In genomic region chr6:52169499-52170165, GRCm38 (mm10) we compare ENCODE assay signal across 11 mouse cellular contexts. TPM values are rescaled to one million over a fixed set of nuclear protein-coding genes. Genes with fewer than 3 reads are reported as not detected.
DNase-seq lines count a peak whose midpoint lies in the region; ATAC-seq and TF ChIP-seq lines count a peak whose summit lies in the region.
"Had no signal": no experiment of that assay in that cellular context is flagged by ENCODE, and none has a peak within 500 bp of the region (broad histone marks: within the 10 kb centered on the region; RNA-seq: fewer than 3 reads in every experiment).

No protein-coding gene starts in this region.

- peaks cover 42% of the 10 kb centered on the region for H3K27me3 ChIP-seq in lung, embryonic 14.5 days (ENCODE audit: insufficient read depth, low read length)
- peaks cover 71% of the 10 kb centered on the region for H3K27me3 ChIP-seq in hindbrain, embryonic 12.5 days
- H3K27me3 ChIP-seq in limb, embryonic 13.5 days, result peaks cover 71% of the 10 kb centered on the region
- no peaks in the 10 kb centered on the region for H3K27me3 ChIP-seq in stomach, postnatal 0 days (ENCODE audit: control insufficient read depth, insufficient read depth, low read length)

- peak; percentile 70 for DNase-seq in lung, embryonic 14.5 days
- DNase-seq in lung, postnatal 36 days, result no peak
- DNase-seq in stomach, postnatal 0 days (ENCODE audit: low spot score), result no peak
- no peak for DNase-seq in gastrocnemius, postnatal 10 days
- DNase-seq in urinary bladder, postnatal 14 days (ENCODE audit: low spot score), result no peak
- DNase-seq: gastrocnemius, postnatal 25 days; thymus, postnatal 36 days had no signal

- peak overlapping the region; percentile 79 for H3K4me2 ChIP-seq in lung, embryonic 14.5 days
- H3K4me2 ChIP-seq in hindbrain, embryonic 12.5 days (replicated peaks), result peak overlapping the region; percentile 88
- peak overlapping the region; percentile 27; the same call in 1 of the 2 replicates for H3K4me2 ChIP-seq in limb, embryonic 13.5 days (replicated peaks)
- H3K4me2 ChIP-seq in stomach, postnatal 0 days (replicated peaks; ENCODE audit: low read depth), result peak overlapping the region; percentile 62

- peaks cover 17% of the 10 kb centered on the region for H3K4me1 ChIP-seq in lung, embryonic 14.5 days (ENCODE audit: insufficient read depth)
- H3K4me1 ChIP-seq in hindbrain, embryonic 12.5 days, result peaks cover 27% of the 10 kb centered on the region
- H3K4me1 ChIP-seq in limb, embryonic 13.5 days, result peaks cover 59% of the 10 kb centered on the region
- H3K4me1 ChIP-seq in stomach, postnatal 0 days (replicated peaks; ENCODE audit: control insufficient read depth, insufficient read depth), result peaks cover 4% of the 10 kb centered on the region; the same call in 1 of the 2 replicates

- H3K9ac ChIP-seq in lung, embryonic 14.5 days, result peak overlapping the region; percentile 91
- H3K9ac ChIP-seq in hindbrain, embryonic 12.5 days, result peak overlapping the region; percentile 97
- H3K9ac ChIP-seq in limb, embryonic 13.5 days, result no peak overlapping the region
- peak overlapping the region; percentile 66 for H3K9ac ChIP-seq in stomach, postnatal 0 days (ENCODE audit: low read length)

- 0 out of 2 replicates have a peak, but pooled peaks have one; percentile 0 for ATAC-seq in lung, embryonic 14.5 days (ENCODE audit: insufficient read depth)
- ATAC-seq in hindbrain, embryonic 12.5 days (ENCODE audit: low FRiP score), result no peak
- ATAC-seq in limb, embryonic 13.5 days (ENCODE audit: low FRiP score, low read depth), result no peak
- no peak for ATAC-seq in stomach, postnatal 0 days (ENCODE audit: low FRiP score, low TSS enrichment)

- 13% methylated on average over 16 of the region's 16 CpGs for WGBS in lung, embryonic 14.5 days
- WGBS in hindbrain, embryonic 12.5 days, result 6% methylated on average over 16 of the region's 16 CpGs
- 49% methylated on average over 16 of the region's 16 CpGs for WGBS in limb, embryonic 13.5 days
- WGBS in stomach, postnatal 0 days, result 30% methylated on average over 16 of the region's 16 CpGs

- peak overlapping the region; percentile 71 for H3K4me3 ChIP-seq in lung, embryonic 14.5 days (ENCODE audit: low read depth, low read length)
- peak overlapping the region; percentile 66 for H3K4me3 ChIP-seq in hindbrain, embryonic 12.5 days
- no peak overlapping the region for H3K4me3 ChIP-seq in limb, embryonic 13.5 days
- H3K4me3 ChIP-seq in stomach, postnatal 0 days (ENCODE audit: low read depth, low read length), result peak overlapping the region; percentile 65

- peak overlapping the region; percentile 98 for H3K27ac ChIP-seq in lung, embryonic 14.5 days (ENCODE audit: low read depth)
- H3K27ac ChIP-seq in hindbrain, embryonic 12.5 days, result peak overlapping the region; percentile 99
- H3K27ac ChIP-seq in limb, embryonic 13.5 days, result no peak overlapping the region
- peak overlapping the region; percentile 97 for H3K27ac ChIP-seq in stomach, postnatal 0 days (replicated peaks)

- H3K36me3 ChIP-seq in lung, embryonic 14.5 days (ENCODE audit: insufficient read depth), result peaks cover 10% of the 10 kb centered on the region
- no peaks in the 10 kb centered on the region for H3K36me3 ChIP-seq in hindbrain, embryonic 12.5 days
- peaks cover 18% of the 10 kb centered on the region for H3K36me3 ChIP-seq in limb, embryonic 13.5 days
- H3K36me3 ChIP-seq in stomach, postnatal 0 days (ENCODE audit: control insufficient read depth, insufficient read depth, low read length), result 0 out of 2 replicates have a peak, but pooled peaks cover 2% of the 10 kb centered on the region

- no peaks in the 10 kb centered on the region for H3K9me3 ChIP-seq in lung, embryonic 14.5 days (ENCODE audit: low read depth, low read length)
- no peaks in the 10 kb centered on the region for H3K9me3 ChIP-seq in hindbrain, embryonic 12.5 days (replicated peaks)
- H3K9me3 ChIP-seq in limb, embryonic 13.5 days, result no peaks in the 10 kb centered on the region
- H3K9me3 ChIP-seq in stomach, postnatal 0 days (ENCODE audit: control insufficient read depth, low read length), result no peaks in the 10 kb centered on the region

- TF ChIP-seq EP300 in stomach, postnatal 0 days (optimal IDR thresholded peaks at IDR 0.05), result no peak

- TF ChIP-seq CTCF in lung, embryonic 14.5 days (IDR thresholded peaks at IDR 0.05; ENCODE audit: low read depth), result no peak
- TF ChIP-seq CTCF in stomach, postnatal 0 days (IDR thresholded peaks at IDR 0.05; ENCODE audit: low read depth), result no peak

RNA-seq across cellular contexts. Expression of gene Hoxa2, which starts 5.0 kb away (rescaled TPM):
- 14.4 and 15.2 TPM in 2 replicates for polyA plus RNA-seq in lung, embryonic 14.5 days (2014; fragmentation: Nextera tagmentation; extraction: Ambion mirVana)
- 52.2 and 70.1 TPM in 2 replicates for polyA plus RNA-seq in hindbrain, embryonic 12.5 days (2016; fragmentation: Nextera tagmentation; extraction: Ambion mirVana)
- polyA plus RNA-seq in limb, embryonic 13.5 days (2015; fragmentation: Nextera tagmentation; extraction: Ambion mirVana), result 1.5 and 2.5 TPM in 2 replicates
- 5.1 and 5.3 TPM in 2 replicates for polyA plus RNA-seq in stomach, postnatal 0 days (2015; fragmentation: Nextera tagmentation; extraction: Ambion mirVana)
- 1 to 10 TPM in 1 of 2 experiments, under 1 TPM in 1; 0.87 to 1.4 TPM for total RNA-seq in gastrocnemius, postnatal 10 days (2021)
- total RNA-seq: layer of hippocampus, postnatal 25 days had no signal
- polyA plus RNA-seq: midbrain, postnatal 0 days had no signal

RNA-seq across cellular contexts. Expression of gene 5730596B20Rik, which starts 7.7 kb away (rescaled TPM):
- 2.3 and 2.6 TPM in 2 replicates for polyA plus RNA-seq in lung, embryonic 14.5 days (2014; fragmentation: Nextera tagmentation; extraction: Ambion mirVana)
- 5.6 and 6.9 TPM in 2 replicates for polyA plus RNA-seq in hindbrain, embryonic 12.5 days (2016; fragmentation: Nextera tagmentation; extraction: Ambion mirVana)
- 0.66 and 0.71 TPM in 2 replicates for polyA plus RNA-seq in limb, embryonic 13.5 days (2015; fragmentation: Nextera tagmentation; extraction: Ambion mirVana)
- polyA plus RNA-seq in stomach, postnatal 0 days (2015; fragmentation: Nextera tagmentation; extraction: Ambion mirVana), result 0.90 and 0.99 TPM in 2 replicates
- under 1 TPM; 0.12 to 0.25 TPM for total RNA-seq in gastrocnemius, postnatal 10 days (2021)
- total RNA-seq: gastrocnemius, postnatal 25 days; layer of hippocampus, postnatal 25 days; midbrain, postnatal 0 days had no signal
- polyA plus RNA-seq: midbrain, postnatal 0 days had no signal

RNA-seq across cellular contexts. Expression of gene Hoxa1, which starts 11.5 kb away (rescaled TPM):
- polyA plus RNA-seq in lung, embryonic 14.5 days (2014; fragmentation: Nextera tagmentation; extraction: Ambion mirVana), result 1.8 and 1.9 TPM in 2 replicates
- 2.1 and 3.2 TPM in 2 replicates for polyA plus RNA-seq in hindbrain, embryonic 12.5 days (2016; fragmentation: Nextera tagmentation; extraction: Ambion mirVana)
- polyA plus RNA-seq in limb, embryonic 13.5 days (2015; fragmentation: Nextera tagmentation; extraction: Ambion mirVana), result 1.1 and 1.5 TPM in 2 replicates
- polyA plus RNA-seq in stomach, postnatal 0 days (2015; fragmentation: Nextera tagmentation; extraction: Ambion mirVana), result 0.35 and 0.56 TPM in 2 replicates
- total RNA-seq in gastrocnemius, postnatal 10 days (2021), result under 1 TPM in 1 of 2 experiments, not detected in 1; 0.18 TPM
- total RNA-seq: layer of hippocampus, postnatal 25 days had no signal
- polyA plus RNA-seq: midbrain, postnatal 0 days had no signal

RNA-seq across cellular contexts. Expression of gene Hoxa4, which starts 21.9 kb away (rescaled TPM):
- polyA plus RNA-seq in lung, embryonic 14.5 days (2014; fragmentation: Nextera tagmentation; extraction: Ambion mirVana), result 7.0 and 7.7 TPM in 2 replicates
- 6.9 and 12.5 TPM in 2 replicates for polyA plus RNA-seq in hindbrain, embryonic 12.5 days (2016; fragmentation: Nextera tagmentation; extraction: Ambion mirVana)
- polyA plus RNA-seq in limb, embryonic 13.5 days (2015; fragmentation: Nextera tagmentation; extraction: Ambion mirVana), result 0.52 and 0.96 TPM in 2 replicates
- polyA plus RNA-seq in stomach, postnatal 0 days (2015; fragmentation: Nextera tagmentation; extraction: Ambion mirVana), result 2.5 and 2.6 TPM in 2 replicates
- total RNA-seq in gastrocnemius, postnatal 10 days (2021), result 1 to 10 TPM; 7.5 to 8.5 TPM
- total RNA-seq: layer of hippocampus, postnatal 25 days had no signal
- polyA plus RNA-seq: midbrain, postnatal 0 days had no signal

RNA-seq across cellular contexts. Expression of gene Hoxa5, which starts 34.8 kb away (rescaled TPM):
- polyA plus RNA-seq in lung, embryonic 14.5 days (2014; fragmentation: Nextera tagmentation; extraction: Ambion mirVana), result 58.3 and 58.5 TPM in 2 replicates
- polyA plus RNA-seq in hindbrain, embryonic 12.5 days (2016; fragmentation: Nextera tagmentation; extraction: Ambion mirVana), result 53.4 and 82.9 TPM in 2 replicates
- polyA plus RNA-seq in limb, embryonic 13.5 days (2015; fragmentation: Nextera tagmentation; extraction: Ambion mirVana), result 4.8 and 5.3 TPM in 2 replicates
- 8.4 and 8.9 TPM in 2 replicates for polyA plus RNA-seq in stomach, postnatal 0 days (2015; fragmentation: Nextera tagmentation; extraction: Ambion mirVana)
- 1 to 10 TPM; 2.6 to 3.7 TPM for total RNA-seq in gastrocnemius, postnatal 10 days (2021)
- total RNA-seq: layer of hippocampus, postnatal 25 days had no signal
- polyA plus RNA-seq: midbrain, postnatal 0 days had no signal

Comparison
In these comparisons a context has a peak if more than half of its experiments do, and no peak if none do; other contexts are left out.
1. H3K4me2 ChIP-seq: peak in every context shown above with its lines; median percentile 88 in hindbrain, embryonic 12.5 days; 79 in lung, embryonic 14.5 days; 62 in stomach, postnatal 0 days; 27 in limb, embryonic 13.5 days.